Mouse (Mus musculus) small intestine, adult 2 months (tissue): Measurements from ENCODE around the gene Gm10563. TPM values are rescaled to one million over a fixed set of nuclear protein-coding genes. Genes with fewer than 3 reads are reported as not detected.

Experiments used
- H3K27ac ChIP-seq: fragments of 200-500 bp; 2 replicates; pipeline ENCODE4 v1.5.1; 2012; ENCODE audit warnings: low read depth, low read length, control low read depth, inconsistent platforms; ENCODE audit not compliant: insufficient read depth
- H3K27me3 ChIP-seq: fragments of 200-500 bp; 2 replicates; pipeline ENCODE4 v1.6.1; 2012; ENCODE audit warnings: mild to moderate bottlenecking, moderate library complexity, low read length, inconsistent platforms; ENCODE audit not compliant: control insufficient read depth, insufficient read depth
- H3K36me3 ChIP-seq: fragments of 200-500 bp; 2 replicates; pipeline ENCODE4 v1.6.1; 2012; ENCODE audit warnings: mild to moderate bottlenecking, low read length, control low read depth, inconsistent platforms; ENCODE audit not compliant: control insufficient read depth, insufficient read depth
- H3K4me1 ChIP-seq: fragments of 200-500 bp; 2 replicates; pipeline ENCODE4 v1.6.1; 2012; ENCODE audit warnings: low read length, inconsistent platforms, mixed read lengths; ENCODE audit not compliant: control insufficient read depth, insufficient read depth, insufficient read length
- H3K4me3 ChIP-seq: fragments of 200-500 bp; 2 replicates; pipeline ENCODE4 v1.5.1; 2012; ENCODE audit warnings: low read depth, mild to moderate bottlenecking, control low read depth, inconsistent platforms, low read length, moderate library complexity
- CTCF ChIP-seq: fragments of 200-500 bp; IDR thresholded peaks from 2 replicates; pipeline ENCODE4 v1.5.1; 2012; ENCODE audit warnings: low read depth, mild to moderate bottlenecking, control low read depth, inconsistent platforms, low read length, moderate library complexity, mixed read lengths; ENCODE audit not compliant: insufficient replicate concordance, insufficient read length; ENCODE audit errors: extremely low read depth
- POLR2A ChIP-seq: fragments of 200-500 bp; IDR thresholded peaks from 2 replicates; pipeline ENCODE4 v1.6.1; 2012; ENCODE audit warnings: low read depth, mild to moderate bottlenecking, control low read depth, inconsistent platforms, low read length, moderate library complexity
- WGBS: fragments of 180-500 bp; shearing (Covaris S2); methylation state at CpG from one replicate; pipeline ENCODE4 v1.1.7; 2018; 5-methylcytosine and 5-hydroxymethylcytosine counted together
- polyA plus RNA-seq: library from polyadenylated mRNA; depleted of rRNA; stranded (reverse); fragments of >200 nt; gene quantifications from 2 replicates; pipeline ENCODE4 v1.2.3, GENCODE M21; 2012

The Gm10563 gene
- polyA plus RNA-seq, 1 experiment = not detected

DNA sequence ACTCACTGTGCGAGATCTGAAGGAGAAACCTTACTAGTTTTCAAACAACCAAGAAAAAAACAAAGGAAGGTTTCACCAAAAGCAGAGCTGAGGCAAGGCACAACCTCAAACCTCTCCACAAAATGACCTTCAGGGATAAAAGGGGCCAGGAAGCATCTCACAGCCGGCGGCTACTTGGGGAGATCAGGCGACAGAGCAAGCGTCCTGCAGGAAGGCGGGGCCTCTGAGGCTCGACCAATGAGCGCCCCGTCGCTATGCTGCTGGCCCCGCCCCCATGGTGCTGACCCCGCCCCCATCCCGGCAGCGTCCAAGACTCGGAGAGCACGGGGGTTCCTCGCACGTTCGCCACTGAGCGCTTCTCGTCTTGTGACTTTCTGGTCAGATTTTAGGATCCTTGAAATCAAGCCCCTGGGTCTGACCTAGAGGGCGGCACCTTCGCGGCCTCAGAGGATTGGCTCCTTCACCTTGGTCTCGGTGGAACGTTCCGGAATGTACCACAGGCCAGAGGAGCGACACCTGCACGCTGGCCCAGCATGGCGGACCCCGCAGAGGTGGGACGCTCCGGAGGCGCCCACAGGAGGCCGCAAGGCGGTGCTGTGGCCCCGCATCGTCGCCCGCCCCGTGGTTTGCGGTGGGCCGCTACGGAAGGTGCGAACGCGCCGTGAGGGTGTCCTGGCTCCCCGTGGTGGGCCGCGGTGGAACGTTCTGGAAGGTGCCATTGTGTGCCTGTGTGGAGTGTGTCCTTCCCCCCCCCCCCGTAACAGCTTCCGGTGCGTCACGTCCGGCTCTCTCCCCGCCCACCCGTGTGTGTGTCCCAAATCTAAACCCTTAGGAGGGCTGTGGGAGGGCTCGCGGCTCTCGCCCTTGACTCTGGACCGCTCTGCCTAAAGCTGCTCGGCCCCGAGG, 43.9 kb downstream of the Gm10563 start, which contains the start of gene Slc35e2:
Gene Slc35e2, plus strand, starts transcription at position 326 of the 906 bp plus-strand sequence.
- WGBS = under 1% methylated on average over 65 of the region's 65 CpGs
- peaks cover 6% of the 10 kb centered on the region; the same call in 1 of the 2 replicates for H3K36me3 ChIP-seq
- H3K4me3 ChIP-seq = peak within 1 kb of the TSS; percentile 90
- peak within 1 kb of the TSS; percentile 94 for H3K27ac ChIP-seq
- H3K4me1 ChIP-seq = 0 out of 2 replicates have a peak, but pooled peaks cover 2% of the 10 kb centered on the region
- TF ChIP-seq CTCF = no peak
- TF ChIP-seq POLR2A = peak; percentile 74; the same call in 1 of the 2 replicates
- no peaks in the 10 kb centered on the region for H3K27me3 ChIP-seq

DNA sequence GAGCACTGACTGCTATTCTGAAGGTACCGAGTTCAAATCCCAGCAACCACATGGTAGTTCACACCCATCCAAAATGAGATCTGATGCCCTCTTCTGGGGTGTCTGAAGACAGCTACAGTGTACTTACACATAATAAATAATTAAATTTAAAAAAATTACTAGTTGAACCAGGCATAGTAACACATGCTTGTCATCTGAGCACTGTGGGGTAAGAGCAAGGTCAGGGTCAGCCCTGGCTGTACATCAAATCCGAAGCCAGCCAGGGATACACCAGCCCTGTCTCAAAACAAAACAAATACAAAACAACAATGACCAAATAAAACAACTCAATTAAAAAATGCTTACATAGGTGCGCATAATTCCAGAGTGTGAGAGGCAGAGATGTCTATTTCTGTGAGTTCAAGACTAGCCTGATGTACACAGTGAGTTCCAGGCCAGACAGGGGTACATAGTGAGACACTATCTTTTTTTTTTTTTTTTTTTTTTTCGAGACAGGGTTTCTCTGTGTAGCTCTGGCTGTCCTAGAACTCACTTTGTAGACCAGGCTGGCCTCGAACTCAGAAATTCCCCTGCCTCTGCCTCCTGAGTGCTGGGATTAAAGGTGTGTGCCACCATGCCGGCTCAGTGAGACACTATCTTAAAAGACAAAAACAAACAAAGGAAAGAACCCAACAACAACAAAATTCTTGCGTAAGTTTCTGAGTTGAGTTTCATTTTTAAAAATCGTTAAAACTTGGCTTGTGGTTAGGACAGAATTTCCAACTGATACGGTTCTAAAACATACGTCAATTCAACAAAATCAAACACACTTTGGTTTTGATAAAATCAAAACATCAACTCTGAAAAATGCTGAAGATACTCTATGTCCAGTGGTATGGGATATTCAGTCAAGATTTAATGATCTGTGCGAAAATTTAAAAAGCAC, 45.0 kb downstream of the Gm10563 start:
- H3K36me3 ChIP-seq = 0 out of 2 replicates have a peak, but pooled peaks cover 2% of the 10 kb centered on the region
- H3K4me1 ChIP-seq = 0 out of 2 replicates have a peak, but pooled peaks cover 2% of the 10 kb centered on the region
- H3K27me3 ChIP-seq = no peaks in the 10 kb centered on the region
- WGBS = 64% methylated on average over 11 of the region's 11 CpGs
- H3K27ac ChIP-seq = peak overlapping the region; percentile 76
- TF ChIP-seq POLR2A (no peak), CTCF (no peak)
- H3K4me3 ChIP-seq = no peak overlapping the region

- TF ChIP-seq POLR2A (no peak), CTCF (no peak)
- no peaks in the 10 kb centered on the region for H3K27me3 ChIP-seq
- WGBS = 16% methylated on average over 20 of the region's 20 CpGs
Observed at GRCm38 (mm10) chr4:155598536-155598935, 46.7 kb downstream of the Gm10563 start.

DNA sequence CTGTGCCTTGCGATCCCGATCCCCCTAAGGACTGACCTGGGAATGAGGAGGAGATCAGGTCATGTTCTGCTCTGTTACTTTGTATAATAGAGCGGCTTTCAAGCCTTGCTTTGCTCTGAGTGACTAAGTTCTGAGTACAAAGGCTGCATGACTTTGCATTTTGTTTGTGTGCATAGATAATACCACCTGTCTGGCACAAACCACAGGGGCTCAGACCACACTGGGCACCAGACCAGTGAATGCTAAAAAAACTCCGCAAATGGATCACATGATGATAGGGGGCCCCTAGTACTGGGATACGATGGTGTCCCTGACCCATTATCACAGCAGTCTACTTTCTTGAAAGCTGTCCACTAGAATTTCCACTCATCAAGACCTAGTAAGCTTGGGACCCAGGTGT, 48.6 kb downstream of the Gm10563 start:
- no peaks in the 10 kb centered on the region for H3K4me1 ChIP-seq
- WGBS = 71% methylated on average over 5 of the region's 5 CpGs
- no peak overlapping the region for H3K27ac ChIP-seq
- H3K27me3 ChIP-seq = no peaks in the 10 kb centered on the region
- no peak for TF ChIP-seq POLR2A
- no peak for TF ChIP-seq CTCF
- no peaks in the 10 kb centered on the region for H3K36me3 ChIP-seq
- no peak overlapping the region for H3K4me3 ChIP-seq

More at GRCm38 (mm10) chr4:155598536-155598935, 46.7 kb downstream of the Gm10563 start:
- no peak overlapping the region for H3K4me3 ChIP-seq
- H3K36me3 ChIP-seq = 0 out of 2 replicates have a peak, but pooled peaks cover 2% of the 10 kb centered on the region
- H3K27ac ChIP-seq = no peak overlapping the region
- no peaks in the 10 kb centered on the region for H3K4me1 ChIP-seq

GRCm38 (mm10) chr4:155595777-155596176, 49.4 kb downstream of the Gm10563 start:
- 62% methylated on average over 3 of the region's 3 CpGs for WGBS
- no peaks in the 10 kb centered on the region for H3K27me3 ChIP-seq
- H3K4me3 ChIP-seq = no peak overlapping the region
- no peak for TF ChIP-seq POLR2A
- H3K4me1 ChIP-seq = no peaks in the 10 kb centered on the region
- H3K36me3 ChIP-seq = peaks cover 4% of the 10 kb centered on the region; the same call in 1 of the 2 replicates
- no peak overlapping the region for H3K27ac ChIP-seq

DNA sequence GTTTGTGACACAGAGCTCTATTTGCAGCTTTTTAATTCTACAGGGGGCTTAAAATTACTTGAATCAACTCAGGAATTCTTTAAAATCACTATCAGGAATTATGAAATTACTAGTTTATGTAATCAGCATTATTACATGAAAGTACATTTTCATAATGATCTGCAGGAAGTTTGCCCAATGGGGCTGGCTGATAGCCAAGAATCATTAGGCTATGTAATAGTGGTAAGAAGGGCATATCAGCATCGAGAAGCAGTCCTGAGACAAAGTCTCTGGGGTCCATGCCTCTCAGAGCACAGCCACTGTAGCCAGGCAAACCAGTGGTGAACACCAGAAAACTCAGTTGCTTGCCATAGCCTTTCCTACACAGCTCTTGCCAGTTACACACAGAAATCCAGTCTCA, 51.4 kb downstream of the Gm10563 start:
- H3K27me3 ChIP-seq = no peaks in the 10 kb centered on the region
- 9% methylated on average over 1 of the region's 1 CpGs for WGBS
- H3K36me3 ChIP-seq = peaks cover 22% of the 10 kb centered on the region
- H3K4me3 ChIP-seq = no peak overlapping the region
- H3K4me1 ChIP-seq = no peaks in the 10 kb centered on the region
- no peak for TF ChIP-seq CTCF
- TF ChIP-seq POLR2A = no peak
- no peak overlapping the region for H3K27ac ChIP-seq
